Comparison of ENCODE assay signal across 21 mouse cellular contexts in genomic region chr4:155551073-155551472, GRCm38 (mm10).
"Had no signal": no experiment of that assay in that cellular context is flagged by ENCODE, and none has a peak within 500 bp of the region (broad histone marks: within the 10 kb centered on the region; RNA-seq: fewer than 3 reads in every experiment).

No protein-coding gene starts in this region.

- H3K9me3 ChIP-seq: kidney, embryonic 15.5 days; limb, embryonic 12.5 days; limb, embryonic 15.5 days; liver, embryonic 15.5 days; midbrain, embryonic 13.5 days; neural tube, embryonic 13.5 days had no signal

- H3K4me3 ChIP-seq: kidney, embryonic 15.5 days; limb, embryonic 12.5 days; limb, embryonic 15.5 days; liver, embryonic 15.5 days; midbrain, embryonic 13.5 days; myocyte; neural tube, embryonic 13.5 days had no signal

- DNase-seq: kidney, adult 11 months; kidney, adult 8-10 months; kidney, postnatal 10 days; kidney, postnatal 36 days; layer of hippocampus, adult 9-11 months; left cerebral cortex, postnatal 4 days; lung, adult 2 months; retina, postnatal 1 day; right cerebral cortex, postnatal 25 days; spleen, adult 18-20 months; thymus, postnatal 25 days had no signal

- H3K9ac ChIP-seq: kidney, embryonic 15.5 days; limb, embryonic 12.5 days; limb, embryonic 15.5 days; liver, embryonic 15.5 days; midbrain, embryonic 13.5 days; neural tube, embryonic 13.5 days had no signal

- ATAC-seq: midbrain, embryonic 13.5 days; midbrain, embryonic 16.5 days had no signal

- H3K27ac ChIP-seq: kidney, embryonic 15.5 days; limb, embryonic 12.5 days; limb, embryonic 15.5 days; liver, embryonic 15.5 days; macrophage; midbrain, embryonic 13.5 days; neural tube, embryonic 13.5 days had no signal

- H3K4me2 ChIP-seq: kidney, embryonic 15.5 days; limb, embryonic 12.5 days; limb, embryonic 15.5 days; liver, embryonic 11.5 days; liver, embryonic 15.5 days; midbrain, embryonic 13.5 days; neural tube, embryonic 13.5 days had no signal

- H3K27me3 ChIP-seq: kidney, embryonic 15.5 days; limb, embryonic 12.5 days; limb, embryonic 15.5 days; liver, embryonic 15.5 days; midbrain, embryonic 13.5 days; neural tube, embryonic 13.5 days had no signal

- H3K4me1 ChIP-seq: kidney, embryonic 15.5 days; limb, embryonic 12.5 days; limb, embryonic 15.5 days; liver, embryonic 15.5 days; midbrain, embryonic 13.5 days; neural tube, embryonic 13.5 days had no signal
